Mouse (Mus musculus): ENCODE results near the gene Tcstv1.
"Not testable (repeated sequence)": the region's sequence is repeated elsewhere in the genome, so short reads cannot be mapped to it uniquely, and the experiment has no call there.

- TF ChIP-seq POLR2A (IDR thresholded peaks at IDR 0.05; ENCODE audit: borderline replicate concordance, insufficient read depth, low read length); CTCF (IDR thresholded peaks at IDR 0.05; ENCODE audit: borderline replicate concordance, insufficient read depth, low read depth, low read length): not testable (repeated sequence)
Measured at GRCm38 (mm10) chr13:119862399-119862798, 32.2 kb downstream of the Tcstv1 start.

Data from cerebellum, adult 2 months (tissue).